Mouse (Mus musculus) layer of hippocampus, adult 2 months (tissue): ENCODE measurements around the gene Exosc5. TPM values are rescaled to one million over a fixed set of nuclear protein-coding genes. Genes with fewer than 3 reads are reported as not detected.
A peak's percentile ranks its signal among the peaks of the same experiment; 100 is the strongest.

Source experiments
- DNase-seq, 2 experiments: peaks; one replicate each; pipeline ENCODE4 v3.0.0; 2022; ENCODE audit warnings: low spot score in 2 of 2
- H3K27ac ChIP-seq: fragments of 200-600 bp; 2 replicates; pipeline ENCODE4 v1.8.1; 2022
- H3K4me3 ChIP-seq: fragments of 200-600 bp; 2 replicates; pipeline ENCODE4 v1.8.1; 2022; ENCODE audit warnings: mild to moderate bottlenecking
- CTCF ChIP-seq: fragments of 200-600 bp; conservative IDR thresholded peaks from 2 replicates; pipeline ENCODE4 v1.8.1; 2022; ENCODE audit warnings: antibody characterized with exemption, mild to moderate bottlenecking, moderate library complexity
- long read RNA-seq, 2 experiments: library from polyadenylated mRNA; stranded (forward); transcript quantifications; one replicate each; pipeline ENCODE4 v2.0.0; 2021; ENCODE audit warnings: borderline mapping rate in 2 of 2
- total RNA-seq, 2 experiments: library from RNA; stranded (reverse); gene quantifications; 2 replicates each; pipeline ENCODE4 v1.2.3; 2021

Exosc5 gene
- 10 to 100 TPM; 26.9 to 28.1 TPM for total RNA-seq
- long read RNA-seq, experiment 1, transcript Exosc5-201 (6 exons, 1,020 nt), result major isoform, 9 of 14 reads
- long read RNA-seq, experiment 1, partial matches to known transcripts, result 4 of 14 reads
- long read RNA-seq, experiment 1, other reads (novel, unspliced or antisense), result 1 of 14 reads
- long read RNA-seq, experiment 2, full-length matches to known transcripts, result 13 of 18 reads
- long read RNA-seq, experiment 2, partial matches to known transcripts, result 2 of 18 reads
- long read RNA-seq, experiment 2, other reads (novel, unspliced or antisense), result 3 of 18 reads

DNA sequence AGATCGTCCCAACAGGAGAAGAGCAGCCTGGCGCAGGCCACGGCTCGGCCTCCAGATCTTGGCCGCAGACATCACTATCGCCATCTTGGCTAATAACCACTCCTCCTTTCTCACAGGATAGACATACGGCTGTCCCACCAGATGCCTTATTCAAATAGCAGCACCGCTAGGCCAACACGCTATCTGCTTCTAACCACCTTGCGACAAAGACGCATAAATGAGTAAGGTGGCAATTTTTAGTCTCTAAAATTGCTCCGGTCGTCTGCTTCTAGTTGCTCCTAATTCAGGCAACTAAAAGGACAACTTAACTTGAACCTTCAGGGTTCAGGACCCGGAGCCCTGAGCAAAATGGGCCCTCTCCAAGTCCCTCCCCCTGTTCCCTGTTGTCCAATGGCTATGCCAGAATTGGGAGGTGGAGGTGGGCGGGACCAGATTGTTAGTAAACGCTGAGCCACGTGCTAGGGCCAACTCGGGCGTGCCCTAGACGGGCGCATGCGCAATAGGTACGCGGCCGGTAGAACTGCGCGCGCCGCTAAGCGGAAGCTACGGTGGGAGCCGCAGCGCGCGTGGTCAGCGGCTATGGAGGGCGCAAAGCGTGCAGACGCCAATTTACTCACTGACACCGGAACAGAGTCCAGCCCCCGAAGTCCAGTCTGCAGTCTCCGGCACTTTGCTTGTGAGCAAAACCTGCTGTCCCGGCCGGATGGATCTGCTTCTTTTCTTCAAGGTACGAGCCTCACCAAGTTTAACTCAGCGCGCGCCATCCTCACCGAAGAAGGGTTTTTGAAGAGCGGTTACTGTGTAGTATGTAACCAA lies at the start of gene Exosc5, which contains the start of gene Bckdha:
Gene Exosc5 (plus strand): TSS at position 508 of the 816 bp plus-strand sequence.
Gene Bckdha (minus strand): TSS at position 325 of the 816 bp plus-strand sequence.
- no peak for TF ChIP-seq CTCF
- Histone ChIP-seq H3K4me3 (peak within 1 kb of the TSS; percentile 74), H3K27ac (peak within 1 kb of the TSS; percentile 100)
- peak; percentile 99 for DNase-seq

DNA sequence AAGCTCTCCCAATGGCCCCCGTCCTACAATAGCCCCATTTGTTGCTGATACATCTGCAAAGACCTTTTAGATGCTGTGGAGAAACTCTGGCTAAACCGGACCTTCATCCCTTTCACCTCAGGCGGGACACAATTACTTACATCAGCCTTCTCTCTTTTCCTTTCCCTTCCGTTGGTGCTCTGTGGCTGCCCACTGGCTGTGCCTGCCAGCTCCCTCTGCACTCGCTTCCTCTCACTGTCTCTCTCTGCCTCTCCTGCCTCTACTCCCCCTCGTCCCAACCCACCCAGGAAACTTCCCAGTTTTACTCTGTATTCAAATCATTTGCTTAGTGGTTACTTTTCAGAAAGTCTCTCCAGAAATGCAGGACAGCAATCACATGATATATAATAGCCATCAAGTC lies 48.9 kb upstream of the Exosc5 start:
- no peak for DNase-seq
- Histone ChIP-seq H3K4me3 (no peak overlapping the region), H3K27ac (no peak overlapping the region)
- no peak for TF ChIP-seq CTCF

DNA sequence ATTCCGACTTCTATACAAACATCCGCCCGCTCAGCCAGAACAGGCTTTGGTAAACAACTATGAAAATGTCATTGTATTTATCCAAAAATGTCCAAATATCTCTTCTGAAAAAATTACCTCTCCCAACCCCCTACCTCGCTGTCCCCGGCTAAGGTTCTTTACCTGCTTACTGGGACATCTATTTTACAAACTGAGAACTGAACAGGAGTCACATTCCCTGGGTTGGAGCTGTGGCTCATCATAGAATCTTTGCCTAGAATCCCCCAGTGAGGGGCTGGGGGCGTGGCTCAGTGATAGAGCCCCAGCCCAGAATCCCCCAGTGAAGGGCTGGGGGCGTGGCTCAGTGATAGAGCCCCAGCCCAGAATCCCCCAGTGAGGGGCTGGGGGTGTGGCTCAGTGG lies 47.5 kb upstream of the Exosc5 start:
- no peak for DNase-seq
- no peak overlapping the region for H3K4me3 ChIP-seq
- no peak for TF ChIP-seq CTCF
- H3K27ac ChIP-seq, result no peak overlapping the region

DNA sequence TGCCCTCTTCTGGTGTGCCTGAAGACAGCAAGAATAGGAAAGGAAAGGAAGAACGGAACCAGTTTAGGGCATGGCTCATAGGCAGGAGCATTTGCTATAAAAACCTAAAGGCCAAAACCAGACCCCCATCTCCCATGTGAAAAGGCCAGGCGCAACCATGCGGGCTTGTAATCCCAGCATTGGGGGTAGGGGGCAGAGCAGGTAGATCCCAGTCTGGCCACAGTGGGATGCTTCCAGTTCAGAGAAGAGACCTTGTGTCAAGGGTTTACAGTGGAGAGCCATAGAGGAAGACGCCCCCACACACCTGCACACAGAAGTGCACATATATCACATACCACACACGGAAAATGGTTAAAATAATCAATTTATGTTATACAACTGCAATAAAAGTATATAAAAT lies 44.9 kb upstream of the Exosc5 start:
- Histone ChIP-seq H3K4me3 (no peak overlapping the region), H3K27ac (no peak overlapping the region)
- DNase-seq, result no peak
- no peak for TF ChIP-seq CTCF

DNA sequence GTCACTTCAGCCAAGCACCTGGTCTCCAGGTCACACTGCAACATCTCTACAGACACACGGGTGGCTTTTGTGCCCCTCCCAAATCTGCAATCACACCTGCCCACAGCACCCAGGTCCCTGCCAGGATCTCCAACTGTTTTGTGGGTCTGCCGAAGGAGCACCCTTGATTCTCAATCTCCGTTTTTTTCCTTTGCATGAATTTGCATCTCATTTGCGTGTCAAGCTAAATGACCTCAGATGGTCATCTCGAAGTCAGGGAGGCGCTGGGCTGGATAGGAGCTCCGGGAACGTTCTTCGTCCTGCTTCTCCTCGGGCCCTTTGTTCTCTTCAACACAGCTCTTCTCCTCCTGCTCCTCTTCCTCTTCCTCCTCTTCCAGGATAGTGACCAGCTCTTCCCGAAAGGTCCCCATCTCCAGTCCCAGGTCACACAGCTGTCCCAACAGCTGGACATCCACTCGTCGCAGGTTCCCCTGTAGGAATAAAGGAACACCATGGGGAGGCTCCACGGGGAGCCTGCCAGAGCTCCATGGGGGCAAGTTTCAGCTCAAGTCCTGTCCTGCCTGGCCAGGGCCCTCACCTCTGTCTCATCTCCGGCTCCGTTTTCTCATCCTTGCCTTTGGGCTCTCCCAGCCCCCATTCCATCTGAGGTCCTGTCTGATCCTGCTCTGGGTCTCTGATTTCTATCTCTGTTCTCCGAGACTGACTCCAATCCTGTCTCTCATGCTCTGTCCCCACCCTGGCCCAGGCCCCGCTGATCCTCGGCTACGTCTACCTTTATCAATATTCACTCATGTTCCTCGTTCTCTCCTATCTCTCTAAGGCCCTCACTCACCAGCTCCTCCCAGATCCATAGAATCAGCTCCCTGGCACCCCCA lies 43.9 kb upstream of the Exosc5 start:
- Histone ChIP-seq H3K27ac (no peak overlapping the region), H3K4me3 (no peak overlapping the region)
- TF ChIP-seq CTCF, result no peak
- no peak for DNase-seq

DNA sequence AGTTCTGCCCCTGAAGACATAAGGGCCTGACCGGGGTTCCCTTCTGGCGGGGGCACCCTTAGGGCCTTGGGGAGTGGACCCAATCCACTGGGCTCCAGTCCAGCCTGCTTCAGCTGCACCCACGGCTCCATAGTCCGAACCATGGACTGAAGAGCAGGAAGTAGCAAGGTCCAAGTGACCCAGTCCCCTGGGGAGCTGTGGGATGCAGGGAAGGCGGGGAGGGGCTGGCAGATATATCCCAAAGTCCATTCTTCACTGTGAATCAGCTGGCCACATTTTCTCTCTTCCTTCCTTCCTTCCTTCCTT lies 43.3 kb upstream of the Exosc5 start, which contains the start of gene Erich4:
Gene Erich4 (minus strand): TSS at position 187 of the 306 bp plus-strand sequence.
- no peak within 1 kb of the TSS for H3K4me3 ChIP-seq
- no peak for TF ChIP-seq CTCF
- H3K27ac ChIP-seq, result no peak within 1 kb of the TSS
- no peak for DNase-seq

DNA sequence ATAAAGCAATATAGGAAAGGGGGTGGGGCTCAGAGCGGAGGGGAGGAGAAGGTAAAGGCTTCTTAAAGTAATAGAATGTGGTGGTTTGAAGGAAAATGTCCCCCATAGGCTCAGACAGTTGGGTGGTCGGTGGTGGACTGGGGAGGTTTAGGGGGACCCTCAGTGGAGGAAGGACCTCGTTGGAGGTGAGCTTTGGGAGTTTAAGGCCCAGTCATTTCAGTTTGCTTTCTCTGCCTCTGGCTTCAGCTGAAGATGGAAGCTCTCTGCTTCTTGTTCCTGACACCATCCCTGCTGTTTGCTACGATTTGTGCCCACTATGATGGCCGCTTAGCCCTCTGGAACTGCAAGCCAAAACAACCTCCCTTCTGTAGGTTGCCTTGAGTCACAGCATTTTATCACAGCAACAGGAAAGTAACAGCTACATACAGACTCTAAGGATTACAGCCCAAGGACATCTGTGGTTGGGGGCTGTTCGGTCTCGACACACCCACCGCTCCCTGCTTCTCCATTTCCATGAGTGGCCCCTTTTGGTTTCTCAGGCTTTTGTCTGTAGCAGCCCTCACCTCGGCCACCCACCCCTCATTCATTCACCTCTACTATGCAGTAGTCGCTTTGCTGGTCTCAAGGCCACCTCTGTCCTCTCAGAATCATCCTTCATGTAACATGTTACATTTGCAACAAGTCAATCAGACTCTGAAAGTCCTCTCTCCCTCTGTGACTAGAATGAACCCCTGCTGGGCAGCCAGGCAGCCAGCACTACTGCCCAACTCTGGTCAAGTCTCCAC lies 41.4 kb upstream of the Exosc5 start:
- no peak for DNase-seq
- H3K27ac ChIP-seq, result no peak overlapping the region
- no peak for TF ChIP-seq CTCF
- H3K4me3 ChIP-seq, result no peak overlapping the region

DNA sequence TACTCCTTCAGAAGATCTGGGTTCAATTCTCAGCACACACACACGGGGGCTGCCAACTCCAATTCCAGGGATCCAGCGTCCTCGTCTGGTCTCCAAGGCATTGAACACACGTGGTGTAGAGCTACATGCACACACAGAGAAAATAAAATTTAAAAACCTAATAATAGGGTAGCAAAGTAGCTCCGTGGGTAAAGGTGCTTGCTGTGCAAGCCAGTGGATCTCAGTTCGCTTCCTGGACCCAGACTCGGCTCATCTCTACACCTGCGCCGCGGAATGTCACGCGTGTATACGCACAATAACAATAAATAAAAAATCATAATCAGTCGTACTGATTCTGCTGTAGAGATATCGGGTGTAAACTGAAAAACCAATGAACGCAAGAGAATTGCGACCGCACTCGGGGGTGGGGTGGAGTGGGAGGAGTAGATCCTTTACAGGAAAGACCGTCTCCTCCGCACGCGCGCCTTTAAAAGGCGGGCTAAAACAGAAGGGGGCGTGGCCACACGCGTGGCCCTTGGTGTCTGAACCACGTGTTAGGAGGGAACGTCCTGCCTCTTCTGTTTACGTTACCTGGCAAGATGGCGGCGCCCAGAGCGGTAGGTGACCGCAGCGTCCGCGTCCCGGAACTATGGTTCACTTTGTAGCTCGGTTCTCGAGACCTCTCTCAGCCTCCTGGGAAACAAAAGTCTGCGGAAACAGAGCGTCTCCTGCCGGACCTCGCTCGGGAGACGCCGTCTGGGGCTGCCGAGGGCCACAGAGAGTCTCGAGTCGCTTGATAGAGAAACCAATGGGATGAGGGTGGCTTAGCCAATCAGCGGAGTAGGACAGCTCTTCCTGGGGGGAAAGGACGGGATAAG lies 39.9 kb upstream of the Exosc5 start, which contains the start of gene Dmac2:
Gene Dmac2 (plus strand): TSS at position 550 of the 857 bp plus-strand sequence.
- peak within 1 kb of the TSS; percentile 92 for H3K27ac ChIP-seq
- no peak for TF ChIP-seq CTCF
- H3K4me3 ChIP-seq, result peak within 1 kb of the TSS; percentile 93
- peak; percentile 93 to 95 for DNase-seq

DNA sequence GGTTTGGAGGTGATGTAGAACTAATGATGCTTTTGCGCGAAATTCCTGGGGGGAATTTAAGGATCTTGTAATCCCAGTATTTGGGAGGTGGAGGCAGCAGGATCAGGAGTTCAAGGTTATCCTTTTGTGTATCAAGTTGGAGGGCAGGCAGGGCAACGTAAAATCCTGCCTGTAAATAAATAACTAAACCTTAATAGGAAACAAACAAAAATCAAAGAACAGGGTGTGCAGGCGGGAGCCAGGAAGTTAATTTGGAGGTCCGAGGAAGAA lies 39.3 kb upstream of the Exosc5 start:
- Histone ChIP-seq H3K27ac (peak overlapping the region; percentile 92), H3K4me3 (peak overlapping the region; percentile 93)
- no peak for TF ChIP-seq CTCF
- DNase-seq, result no peak

DNA sequence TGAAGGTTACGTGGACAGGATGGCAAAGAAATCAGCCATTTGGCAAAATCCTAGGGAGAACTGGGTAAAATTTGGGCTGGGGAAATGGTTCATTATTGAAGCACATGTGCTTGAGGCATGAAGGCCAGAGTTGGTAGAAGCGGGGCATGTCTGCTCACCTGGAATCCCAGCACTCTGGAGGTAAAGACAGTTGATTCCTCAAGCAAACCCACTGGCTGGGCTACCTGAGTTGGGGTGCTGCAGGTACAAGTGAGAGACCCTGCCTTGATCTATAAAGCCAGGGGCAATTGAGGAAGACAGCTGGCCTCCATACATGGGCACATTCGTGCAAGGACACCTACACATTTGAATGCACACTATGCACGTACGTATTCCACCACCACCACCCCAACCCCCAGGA lies 38.9 kb upstream of the Exosc5 start:
- TF ChIP-seq CTCF, result no peak
- no peak overlapping the region for H3K27ac ChIP-seq
- no peak for DNase-seq
- peak overlapping the region; percentile 93 for H3K4me3 ChIP-seq

DNA sequence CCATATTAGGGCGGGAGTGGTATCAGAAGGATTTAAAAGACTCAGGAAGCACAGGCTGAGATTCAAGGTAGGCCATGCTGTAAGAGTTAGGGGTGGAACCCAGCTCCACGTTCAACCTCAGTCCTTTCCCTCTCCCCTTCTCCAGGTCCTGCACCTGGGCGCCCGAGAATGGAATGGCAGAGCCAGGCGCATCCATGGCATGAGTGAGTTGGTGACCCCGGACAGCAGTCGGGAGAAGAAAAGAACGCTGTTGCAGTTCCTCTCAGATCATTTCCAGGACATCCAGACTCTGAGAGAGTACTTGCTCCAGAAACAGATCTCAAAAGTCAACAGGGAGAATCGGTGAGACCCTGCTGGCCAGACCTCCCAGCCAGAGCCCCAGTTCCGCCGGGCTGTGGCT lies 38.2 kb upstream of the Exosc5 start:
- DNase-seq, result no peak
- no peak for TF ChIP-seq CTCF

More for the DNA sequence above, 38.2 kb upstream of the Exosc5 start:
- Histone ChIP-seq H3K27ac (no peak overlapping the region), H3K4me3 (no peak overlapping the region)
